Mouse (Mus musculus) thymus, adult 2 months (tissue): ENCODE results near the gene Krtap28-13.

ENCODE experiments used
- CTCF ChIP-seq: fragments of 200-500 bp; IDR thresholded peaks from 2 replicates; pipeline ENCODE4 v1.5.1; 2012; ENCODE audit warnings: mild to moderate bottlenecking, control low read depth, low read length, moderate library complexity, borderline replicate concordance; ENCODE audit not compliant: control insufficient read depth, poor library complexity, insufficient read depth; ENCODE audit errors: extremely low read depth
- POLR2A ChIP-seq: fragments of 200-500 bp; IDR thresholded peaks from 2 replicates; pipeline ENCODE4 v1.6.1; 2012; ENCODE audit warnings: mild to moderate bottlenecking, low read length, control low read depth, moderate library complexity; ENCODE audit not compliant: control insufficient read depth, poor library complexity, insufficient read depth; ENCODE audit errors: extremely low read depth

- TF ChIP-seq CTCF = no peak
- TF ChIP-seq POLR2A = no peak
Measured at GRCm38 (mm10) chr1:83032508-83032907, 28.2 kb upstream of the Krtap28-13 start.
